Mouse (Mus musculus): ENCODE results near the gene Efna3.

GRCm38 (mm10) chr3:89340465-89340864 lies 17.7 kb upstream of the Efna3 start:
- no peak for TF ChIP-seq POLR2A (IDR thresholded peaks at IDR 0.05; ENCODE audit: extremely low read depth, insufficient read depth, low read length)
- TF ChIP-seq CTCF (IDR thresholded peaks at IDR 0.05; ENCODE audit: low read depth, low read length) = peak; percentile 99

All from liver, adult 2 months (tissue).